ENCODE assay signal across 32 mouse cellular contexts in genomic region chr7:130793671-130794070, GRCm38 (mm10). TPM values are rescaled to one million over a fixed set of nuclear protein-coding genes. Genes with fewer than 3 reads are reported as not detected.
DNase-seq lines count a peak whose midpoint lies in the region; ATAC-seq lines count a peak whose summit lies in the region.
"Had no signal": no experiment of that assay in that cellular context is flagged by ENCODE, and none has a peak within 500 bp of the region (broad histone marks: within the 10 kb centered on the region; RNA-seq: fewer than 3 reads in every experiment).

No protein-coding gene starts in this region.

- H3K4me1 ChIP-seq in embryonic facial prominence, embryonic 11.5 days (ENCODE audit: control insufficient read depth, insufficient read depth, low read length): no peaks in the 10 kb centered on the region
- H3K4me1 ChIP-seq: forebrain, embryonic 10.5 days; forebrain, embryonic 13.5 days had no signal

- H3K9ac ChIP-seq in embryonic facial prominence, embryonic 11.5 days (replicated peaks; ENCODE audit: low read length): no peak overlapping the region
- H3K9ac ChIP-seq: forebrain, embryonic 13.5 days; heart, embryonic 13.5 days; hindbrain, embryonic 14.5 days had no signal

- no peaks in the 10 kb centered on the region for H3K36me3 ChIP-seq in embryonic facial prominence, embryonic 11.5 days (replicated peaks; ENCODE audit: control insufficient read depth, insufficient read depth, low read depth, low read length)
- H3K36me3 ChIP-seq: forebrain, embryonic 10.5 days; G1E; heart, embryonic 13.5 days had no signal

- no peaks in the 10 kb centered on the region for H3K27me3 ChIP-seq in embryonic facial prominence, embryonic 11.5 days (ENCODE audit: control insufficient read depth, insufficient read depth, low read length)
- H3K27me3 ChIP-seq: forebrain, embryonic 13.5 days; heart, embryonic 13.5 days had no signal

- H3K9me3 ChIP-seq in embryonic facial prominence, embryonic 11.5 days (replicated peaks; ENCODE audit: control insufficient read depth, low read length): no peaks in the 10 kb centered on the region
- H3K9me3 ChIP-seq: forebrain, embryonic 10.5 days; forebrain, embryonic 13.5 days; heart, embryonic 13.5 days had no signal

- 58% methylated on average over 9 of the region's 9 CpGs for WGBS in embryonic facial prominence, embryonic 11.5 days

- no peak overlapping the region for H3K27ac ChIP-seq in embryonic facial prominence, embryonic 11.5 days (replicated peaks; ENCODE audit: low read depth, low read length)
- H3K27ac ChIP-seq: forebrain, embryonic 10.5 days; forebrain, embryonic 13.5 days; gastrocnemius, adult 2 months; heart, embryonic 13.5 days; hindbrain, embryonic 14.5 days; hindbrain, postnatal 0 days had no signal

- peak; percentile 47 for DNase-seq in adrenal gland, adult 2 months
- DNase-seq in adrenal gland, postnatal 25 days: no peak
- DNase-seq in adrenal gland, postnatal 36 days: peak; percentile 17 to 27
- no peak for DNase-seq in adrenal gland, adult 18-20 months (ENCODE audit: low spot score in 2 of 2)
- peak; percentile 64 for DNase-seq in 3T3-L1 (ENCODE audit: low read depth, low spot score)
- DNase-seq in embryonic facial prominence, embryonic 11.5 days (ENCODE audit: low spot score): peak; percentile 47
- DNase-seq in lung, adult 18-20 months: no peak
- DNase-seq: B cell, adult 2 months; cerebellum, adult 11 months; cerebellum, adult 2 months; cerebellum, adult 9-11 months; cerebellum, postnatal 25 days; gastrocnemius, adult 2 months; gastrocnemius, postnatal 14 days; heart, adult 11 months; heart, postnatal 14 days; heart, postnatal 4 days; kidney, adult 2 months had no signal

- ATAC-seq in embryonic facial prominence, embryonic 11.5 days (replicated peaks; ENCODE audit: insufficient number of reproducible peaks, low FRiP score, low TSS enrichment, low read depth): no peak
- ATAC-seq in cerebellum, adult (ENCODE audit: insufficient number of reproducible peaks, low FRiP score, low TSS enrichment): no peak
- ATAC-seq: forebrain, embryonic 13.5 days; forebrain, embryonic 16.5 days; hindbrain, postnatal 0 days; inflammation-experienced regulatory T-cells, adult 6 months; intestine, postnatal 0 days had no signal

- no peak overlapping the region for H3K4me3 ChIP-seq in embryonic facial prominence, embryonic 11.5 days (ENCODE audit: low read depth, low read length)
- H3K4me3 ChIP-seq: forebrain, embryonic 10.5 days; forebrain, embryonic 13.5 days; gastrocnemius, adult 2 months; heart, embryonic 13.5 days had no signal

- H3K4me2 ChIP-seq in embryonic facial prominence, embryonic 11.5 days (ENCODE audit: low read depth, low read length): no peak overlapping the region
- H3K4me2 ChIP-seq: forebrain, embryonic 13.5 days; heart, embryonic 13.5 days; hindbrain, embryonic 14.5 days had no signal

RNA-seq across cellular contexts. Expression of gene Btbd16, which starts 19.8 kb away (rescaled TPM):
- not detected for total RNA-seq in adrenal gland, adult 2 months (2021)
- polyA plus RNA-seq in adrenal gland, adult 2 months (2012; rRNA removed): not detected in 2 replicates
- total RNA-seq in adrenal gland, postnatal 25 days (2021): not detected in 2 replicates
- total RNA-seq in adrenal gland, postnatal 36 days (2021): not detected
- not detected for total RNA-seq in adrenal gland, adult 18-20 months (2021)
- polyA plus RNA-seq in embryonic facial prominence, embryonic 11.5 days (2014; fragmentation: Nextera tagmentation; extraction: Ambion mirVana): not detected in 2 replicates
- total RNA-seq: CH12.LX; gastrocnemius, adult 2 months; heart, adult 8-10 months; hindbrain, postnatal 0 days had no signal
- polyA plus RNA-seq: embryonic facial prominence, embryonic 14.5 days; forebrain, embryonic 10.5 days; forebrain, embryonic 13.5 days; forebrain, embryonic 16.5 days; G1E; hindbrain, embryonic 11.5 days; hindbrain, embryonic 14.5 days; intestine, postnatal 0 days had no signal

Comparison
In these comparisons a context has a peak if more than half of its experiments do, and no peak if none do; other contexts are left out.
1. DNase-seq: peak in adrenal gland, adult 2 months (single experiment), adrenal gland, postnatal 36 days (2 of 2), 3T3-L1 (single experiment) and embryonic facial prominence, embryonic 11.5 days (single experiment); none in adrenal gland, postnatal 25 days (single experiment), adrenal gland, adult 18-20 months (0 of 2) and lung, adult 18-20 months (0 of 2).